Mouse (Mus musculus): Measurements from ENCODE around the gene Cacna1d. TPM values are rescaled to one million over a fixed set of nuclear protein-coding genes. Genes with fewer than 3 reads are reported as not detected.

Cacna1d gene
- polyA plus RNA-seq, 1 experiment from 2014 or later: 0.46 TPM

- Histone ChIP-seq H3K4me1 (0 out of 2 replicates have a peak, but pooled peaks cover 15% of the 10 kb centered on the region), H3K27me3 (replicated peaks) (0 out of 2 replicates have a peak, but pooled peaks cover 16% of the 10 kb centered on the region), H3K4me3 (no peak overlapping the region), H3K27ac (no peak overlapping the region), H3K36me3 (no peaks in the 10 kb centered on the region), H3K9ac (no peak overlapping the region), H3K9me3 (replicated peaks) (no peaks in the 10 kb centered on the region), H3K4me2 (no peak overlapping the region)
- 78% methylated on average over 5 of the region's 5 CpGs for WGBS (ENCODE audit: insufficient replicate concordance)
- ATAC-seq: no peak
Measured at GRCm38 (mm10) chr14:30251351-30251750, 239.9 kb downstream of the Cacna1d start.

- H3K27me3 ChIP-seq (replicated peaks): 0 out of 2 replicates have a peak, but pooled peaks cover 12% of the 10 kb centered on the region
- H3K9ac ChIP-seq: no peak overlapping the region
- ATAC-seq: no peak
- H3K27ac ChIP-seq: no peak overlapping the region
- 28% methylated on average over 4 of the region's 4 CpGs for WGBS (ENCODE audit: insufficient replicate concordance)
- no peaks in the 10 kb centered on the region for H3K9me3 ChIP-seq (replicated peaks)
- H3K4me2 ChIP-seq: no peak overlapping the region
- peaks cover 19% of the 10 kb centered on the region for H3K4me1 ChIP-seq
- H3K4me3 ChIP-seq: no peak overlapping the region
- no peaks in the 10 kb centered on the region for H3K36me3 ChIP-seq
Measured at GRCm38 (mm10) chr14:30249591-30249990, 241.7 kb downstream of the Cacna1d start.

GRCm38 (mm10) chr14:30248811-30249210, 242.4 kb downstream of the Cacna1d start:
- no peak for ATAC-seq
- no peak overlapping the region for H3K27ac ChIP-seq

GRCm38 (mm10) chr14:30248121-30248520, 243.1 kb downstream of the Cacna1d start:
- H3K4me3 ChIP-seq: no peak overlapping the region
- no peak overlapping the region for H3K27ac ChIP-seq
- no peaks in the 10 kb centered on the region for H3K9me3 ChIP-seq (replicated peaks)
- no peaks in the 10 kb centered on the region for H3K36me3 ChIP-seq
- no peak overlapping the region for H3K4me2 ChIP-seq
- 27% methylated on average over 8 of the region's 8 CpGs for WGBS (ENCODE audit: insufficient replicate concordance)
- no peaks in the 10 kb centered on the region for H3K27me3 ChIP-seq (replicated peaks)
- H3K9ac ChIP-seq: no peak overlapping the region
- ATAC-seq: no peak
- H3K4me1 ChIP-seq: peaks cover 34% of the 10 kb centered on the region

More at GRCm38 (mm10) chr14:30248811-30249210, 242.4 kb downstream of the Cacna1d start:
- Histone ChIP-seq H3K4me1 (peaks cover 27% of the 10 kb centered on the region), H3K36me3 (no peaks in the 10 kb centered on the region), H3K9me3 (replicated peaks) (no peaks in the 10 kb centered on the region), H3K27me3 (replicated peaks) (0 out of 2 replicates have a peak, but pooled peaks cover 6% of the 10 kb centered on the region), H3K4me2 (no peak overlapping the region), H3K4me3 (no peak overlapping the region), H3K9ac (no peak overlapping the region)
- WGBS (ENCODE audit: insufficient replicate concordance): 58% methylated on average over 4 of the region's 4 CpGs

GRCm38 (mm10) chr14:30247606-30248005, 243.6 kb downstream of the Cacna1d start:
- Histone ChIP-seq H3K4me2 (no peak overlapping the region), H3K36me3 (no peaks in the 10 kb centered on the region), H3K9me3 (replicated peaks) (no peaks in the 10 kb centered on the region), H3K27me3 (replicated peaks) (no peaks in the 10 kb centered on the region), H3K27ac (no peak overlapping the region), H3K4me3 (no peak overlapping the region), H3K4me1 (peaks cover 39% of the 10 kb centered on the region), H3K9ac (no peak overlapping the region)
- no peak for ATAC-seq
- 67% methylated on average over 4 of the region's 4 CpGs for WGBS (ENCODE audit: insufficient replicate concordance)

- Histone ChIP-seq H3K9me3 (replicated peaks) (no peaks in the 10 kb centered on the region), H3K36me3 (no peaks in the 10 kb centered on the region), H3K4me2 (no peak overlapping the region), H3K27ac (peak overlapping the region; percentile 40; the same call in 1 of the 2 replicates), H3K27me3 (replicated peaks) (no peaks in the 10 kb centered on the region), H3K9ac (no peak overlapping the region), H3K4me1 (peaks cover 58% of the 10 kb centered on the region), H3K4me3 (no peak overlapping the region)
- 70% methylated on average over 5 of the region's 5 CpGs for WGBS (ENCODE audit: insufficient replicate concordance)
- ATAC-seq: no peak
Measured at GRCm38 (mm10) chr14:30244776-30245175, 246.5 kb downstream of the Cacna1d start.

- peak overlapping the region; percentile 94 for H3K27ac ChIP-seq
- 26% methylated on average over 3 of the region's 3 CpGs for WGBS (ENCODE audit: insufficient replicate concordance)
- peak overlapping the region; percentile 37 for H3K9ac ChIP-seq
- H3K27me3 ChIP-seq (replicated peaks): no peaks in the 10 kb centered on the region
- peaks cover 44% of the 10 kb centered on the region for H3K4me1 ChIP-seq
- no peaks in the 10 kb centered on the region for H3K36me3 ChIP-seq
- peak overlapping the region; percentile 49 for H3K4me2 ChIP-seq
- ATAC-seq: peak; percentile 64
- no peaks in the 10 kb centered on the region for H3K9me3 ChIP-seq (replicated peaks)
- H3K4me3 ChIP-seq: 0 out of 2 replicates have a peak overlapping the region, but pooled peaks have one; percentile 7
Measured at GRCm38 (mm10) chr14:30242818-30243205, 248.4 kb downstream of the Cacna1d start.

GRCm38 (mm10) chr14:30242166-30242817, 249.0 kb downstream of the Cacna1d start:
- no peaks in the 10 kb centered on the region for H3K36me3 ChIP-seq
- H3K27me3 ChIP-seq (replicated peaks): no peaks in the 10 kb centered on the region
- H3K9me3 ChIP-seq (replicated peaks): no peaks in the 10 kb centered on the region
- H3K27ac ChIP-seq: peak overlapping the region; percentile 94
- peak overlapping the region; percentile 37 for H3K9ac ChIP-seq
- H3K4me2 ChIP-seq: peak overlapping the region; percentile 49
- peak; percentile 97 for ATAC-seq
- 43% methylated on average over 13 of the region's 13 CpGs for WGBS (ENCODE audit: insufficient replicate concordance)
- H3K4me3 ChIP-seq: peak overlapping the region; percentile 7; the same call in 1 of the 2 replicates
- peaks cover 44% of the 10 kb centered on the region for H3K4me1 ChIP-seq

GRCm38 (mm10) chr14:30240916-30241515, 250.2 kb downstream of the Cacna1d start:
- no peaks in the 10 kb centered on the region for H3K36me3 ChIP-seq
- H3K9ac ChIP-seq: no peak overlapping the region
- H3K4me2 ChIP-seq: no peak overlapping the region
- no peaks in the 10 kb centered on the region for H3K27me3 ChIP-seq (replicated peaks)
- ATAC-seq: no peak
- H3K4me1 ChIP-seq: peaks cover 44% of the 10 kb centered on the region
- no peaks in the 10 kb centered on the region for H3K9me3 ChIP-seq (replicated peaks)
- H3K27ac ChIP-seq: peak overlapping the region; percentile 94; the same call in 1 of the 2 replicates
- H3K4me3 ChIP-seq: no peak overlapping the region
- WGBS (ENCODE audit: insufficient replicate concordance): 83% methylated on average over 7 of the region's 7 CpGs

- 77% methylated on average over 5 of the region's 5 CpGs for WGBS (ENCODE audit: insufficient replicate concordance)
- H3K36me3 ChIP-seq: no peaks in the 10 kb centered on the region
- no peak overlapping the region for H3K4me2 ChIP-seq
- H3K9ac ChIP-seq: no peak overlapping the region
- no peak overlapping the region for H3K27ac ChIP-seq
- no peaks in the 10 kb centered on the region for H3K27me3 ChIP-seq (replicated peaks)
- H3K9me3 ChIP-seq (replicated peaks): no peaks in the 10 kb centered on the region
- peaks cover 31% of the 10 kb centered on the region for H3K4me1 ChIP-seq
- ATAC-seq: no peak
- H3K4me3 ChIP-seq: no peak overlapping the region
Measured at GRCm38 (mm10) chr14:30238807-30239206, 252.4 kb downstream of the Cacna1d start.

GRCm38 (mm10) chr14:30225161-30225560, 266.1 kb downstream of the Cacna1d start:
- Histone ChIP-seq H3K36me3 (no peaks in the 10 kb centered on the region), H3K4me3 (no peak overlapping the region), H3K9me3 (replicated peaks) (no peaks in the 10 kb centered on the region), H3K27me3 (replicated peaks) (0 out of 2 replicates have a peak, but pooled peaks cover 5% of the 10 kb centered on the region), H3K27ac (no peak overlapping the region), H3K9ac (no peak overlapping the region), H3K4me2 (no peak overlapping the region), H3K4me1 (no peaks in the 10 kb centered on the region)
- WGBS (ENCODE audit: insufficient replicate concordance): 65% methylated on average over 5 of the region's 5 CpGs
- no peak for ATAC-seq

- ATAC-seq: no peak
- 74% methylated on average over 6 of the region's 6 CpGs for WGBS (ENCODE audit: insufficient replicate concordance)
Measured at GRCm38 (mm10) chr14:30222101-30222500, 269.2 kb downstream of the Cacna1d start.

More at GRCm38 (mm10) chr14:30222101-30222500, 269.2 kb downstream of the Cacna1d start:
- H3K9ac ChIP-seq: no peak overlapping the region
- no peak overlapping the region for H3K4me2 ChIP-seq
- H3K4me1 ChIP-seq: no peaks in the 10 kb centered on the region
- H3K9me3 ChIP-seq (replicated peaks): no peaks in the 10 kb centered on the region
- no peak overlapping the region for H3K4me3 ChIP-seq
- H3K27ac ChIP-seq: no peak overlapping the region
- no peaks in the 10 kb centered on the region for H3K36me3 ChIP-seq
- H3K27me3 ChIP-seq (replicated peaks): 0 out of 2 replicates have a peak, but pooled peaks cover 5% of the 10 kb centered on the region
